Mouse (Mus musculus): ENCODE results near the gene Lgi1. TPM values are rescaled to one million over a fixed set of nuclear protein-coding genes. Genes with fewer than 3 reads are reported as not detected.

Gene Lgi1
- 0.05 and 0.15 TPM in 2 replicates for polyA plus RNA-seq (2012; rRNA removed)

- DNase-seq (ENCODE audit: low read depth, low spot score): no peak
- 36% methylated on average over 21 of the region's 21 CpGs for WGBS
Measured at GRCm38 (mm10) chr19:38264505-38265500, at the start of gene Lgi1. Lgi1 (plus strand) TSS chr19:38264536.

DNA sequence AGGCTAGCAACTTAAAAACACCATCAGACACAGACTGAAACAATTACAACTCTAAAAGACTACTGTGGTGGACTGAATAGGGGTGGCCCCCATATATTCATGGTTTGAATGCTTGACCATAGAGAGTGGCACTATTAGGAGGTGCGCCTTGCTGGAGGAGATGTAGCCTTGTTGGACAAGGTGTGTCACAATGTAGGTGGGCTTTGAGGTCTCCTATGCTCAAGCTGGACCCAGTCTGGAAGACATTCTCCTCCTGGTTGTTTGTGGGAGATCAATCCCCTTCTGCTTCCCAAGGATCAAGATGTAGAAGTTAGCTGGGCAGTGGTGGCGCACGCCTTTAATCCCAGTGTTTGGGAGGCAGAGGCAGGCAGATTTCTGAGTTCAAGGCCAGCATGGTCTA lies 46.6 kb upstream of the Lgi1 start:
- DNase-seq (ENCODE audit: low read depth, low spot score): no peak
- 96% methylated on average over 3 of the region's 3 CpGs for WGBS

DNA sequence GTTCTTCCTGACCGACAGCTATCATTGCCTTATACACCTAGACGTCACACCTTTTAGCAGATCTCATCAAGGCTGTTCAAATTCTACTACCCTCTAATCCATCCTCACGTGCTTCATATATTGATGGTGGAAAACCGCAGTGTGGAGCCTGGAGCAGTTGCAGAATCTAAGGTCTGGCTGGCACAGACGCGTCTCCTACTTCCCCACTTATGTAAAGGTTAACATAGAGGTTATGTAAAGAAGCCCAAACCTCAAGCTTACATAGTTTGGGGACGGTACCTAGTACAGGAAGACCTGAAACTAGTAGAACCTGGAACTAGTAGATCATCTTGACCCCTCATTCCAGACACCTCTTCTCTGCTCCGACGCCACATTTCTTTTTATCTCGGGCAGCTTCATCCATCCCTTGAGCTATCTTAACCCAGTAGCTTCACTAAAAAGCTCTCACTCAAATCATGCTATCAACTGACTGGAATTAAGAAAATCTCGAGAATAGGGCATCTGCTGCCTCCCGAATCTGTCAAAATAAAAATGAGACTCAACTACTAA lies 40.9 kb upstream of the Lgi1 start:
- no peak for DNase-seq (ENCODE audit: low read depth, low spot score)
- 5% methylated on average over 12 of the region's 12 CpGs for WGBS

GRCm38 (mm10) chr19:38223905-38224684 lies 40.2 kb upstream of the Lgi1 start, which contains the start of gene Fra10ac1:
Fra10ac1 (minus strand) TSS chr19:38224156.
- no peak for DNase-seq (ENCODE audit: low read depth, low spot score)
- WGBS: 1% methylated on average over 49 of the region's 49 CpGs

DNA sequence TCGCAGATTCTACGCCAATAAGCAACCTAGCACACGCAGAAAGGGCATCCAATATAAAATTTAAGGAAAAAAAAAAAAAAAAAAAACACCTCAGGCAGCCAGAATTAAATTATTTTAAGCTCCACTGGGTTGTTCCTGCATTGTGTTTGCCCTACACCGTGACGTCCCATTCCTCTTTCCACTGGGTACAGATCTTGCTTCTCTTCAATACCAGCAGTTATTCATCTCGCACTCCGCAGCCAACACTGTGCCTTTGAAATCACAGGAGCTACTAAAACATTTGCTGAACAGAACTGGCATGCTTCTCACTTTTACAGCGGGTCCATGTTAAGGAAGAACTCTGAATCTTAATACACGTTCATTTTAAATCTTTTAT lies 39.7 kb upstream of the Lgi1 start:
- DNase-seq (ENCODE audit: low read depth, low spot score): no peak
- WGBS: 17% methylated on average over 9 of the region's 9 CpGs

DNA sequence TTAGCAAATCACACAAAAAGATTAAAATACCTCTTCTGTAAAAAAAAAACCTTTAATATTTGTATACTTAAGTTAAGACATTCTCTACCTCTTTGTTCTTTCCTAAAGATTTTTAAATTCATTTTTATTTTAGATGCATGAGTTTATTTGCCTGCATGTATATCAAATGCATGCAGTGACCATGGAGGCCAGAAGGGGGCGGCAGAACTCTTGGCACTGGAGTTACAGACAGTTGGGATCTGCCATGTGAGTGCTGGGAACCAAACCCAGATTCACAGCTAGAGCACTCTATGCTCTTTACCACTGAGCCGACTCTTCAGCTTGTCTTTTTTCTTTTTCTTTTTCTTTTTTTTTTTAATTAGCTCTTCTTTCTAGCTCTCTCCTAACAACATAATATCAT lies 35.6 kb upstream of the Lgi1 start:
- no peak for DNase-seq (ENCODE audit: low read depth, low spot score)
- 55% methylated on average over 2 of the region's 2 CpGs for WGBS

DNA sequence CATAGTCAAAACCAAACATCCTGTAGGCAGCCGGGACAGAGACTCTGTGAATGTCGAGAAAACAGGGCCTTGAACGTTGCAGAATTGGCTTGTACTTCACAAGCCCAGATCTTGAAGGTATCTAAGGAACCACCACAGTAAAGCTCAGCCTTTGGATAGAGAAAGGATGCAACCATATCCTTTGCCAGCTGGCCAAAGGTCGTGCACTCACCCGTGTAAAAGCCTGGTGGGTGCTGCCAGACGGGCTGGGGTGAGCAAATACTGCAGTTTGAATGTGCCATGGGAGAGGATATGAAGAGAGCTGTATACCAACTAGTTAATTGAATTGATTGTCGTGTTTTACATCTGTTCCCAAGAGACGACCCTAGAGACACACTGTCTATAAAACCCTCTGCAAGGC lies 32.2 kb upstream of the Lgi1 start:
- WGBS: 17% methylated on average over 8 of the region's 8 CpGs
- no peak for DNase-seq (ENCODE audit: low read depth, low spot score)

DNA sequence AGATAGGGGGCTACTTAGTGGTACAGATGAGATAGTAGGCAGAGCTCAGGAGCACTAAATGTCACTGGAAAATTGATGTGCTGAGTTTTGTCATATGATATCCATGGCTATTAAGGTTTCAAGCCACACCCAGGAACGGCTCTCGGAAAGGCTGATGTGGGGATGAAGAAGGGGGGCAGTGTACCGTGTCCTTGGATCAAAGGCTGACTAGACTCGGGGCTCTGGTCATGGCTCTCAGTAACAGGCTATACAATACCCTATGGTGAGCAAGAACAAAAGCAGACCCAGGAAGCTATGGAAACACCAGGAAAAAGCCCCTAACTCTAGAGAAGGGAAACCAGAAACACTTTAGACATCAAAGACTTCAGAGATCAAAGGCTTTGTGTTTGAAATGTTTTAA lies 31.8 kb upstream of the Lgi1 start:
- no peak for DNase-seq (ENCODE audit: low read depth, low spot score)
- 13% methylated on average over 4 of the region's 4 CpGs for WGBS

- WGBS: 69% methylated on average over 5 of the region's 5 CpGs
- DNase-seq (ENCODE audit: low read depth, low spot score): no peak
Measured at GRCm38 (mm10) chr19:38236526-38236925, 27.8 kb upstream of the Lgi1 start.

DNA sequence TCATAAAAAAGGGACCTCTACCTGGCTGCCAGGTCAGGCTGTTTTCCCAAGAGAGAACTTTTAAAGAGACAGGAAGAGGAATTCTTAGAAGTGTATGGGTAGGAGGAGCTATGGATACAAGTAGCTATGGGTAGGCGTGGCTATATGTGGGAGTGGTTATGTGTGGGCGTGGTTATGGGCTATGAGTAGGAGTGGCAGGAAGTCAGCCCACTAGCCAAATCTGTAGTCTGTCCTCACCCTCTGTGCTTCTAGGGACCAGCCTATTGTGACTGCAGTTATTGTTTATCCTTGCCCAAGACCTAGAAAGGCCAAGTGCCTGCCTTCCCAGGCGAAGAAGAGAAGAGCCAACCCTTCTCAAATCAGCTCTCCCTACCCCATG lies 26.5 kb upstream of the Lgi1 start:
- 18% methylated on average over 3 of the region's 3 CpGs for WGBS
- DNase-seq (ENCODE audit: low read depth, low spot score): no peak

GRCm38 (mm10) chr19:38238213-38238951 lies 26.0 kb upstream of the Lgi1 start:
- 53% methylated on average over 12 of the region's 12 CpGs for WGBS
- DNase-seq (ENCODE audit: low read depth, low spot score): no peak

- WGBS: 39% methylated on average over 8 of the region's 8 CpGs
- no peak for DNase-seq (ENCODE audit: low read depth, low spot score)
Measured at GRCm38 (mm10) chr19:38242314-38242852, 22.0 kb upstream of the Lgi1 start.

DNA sequence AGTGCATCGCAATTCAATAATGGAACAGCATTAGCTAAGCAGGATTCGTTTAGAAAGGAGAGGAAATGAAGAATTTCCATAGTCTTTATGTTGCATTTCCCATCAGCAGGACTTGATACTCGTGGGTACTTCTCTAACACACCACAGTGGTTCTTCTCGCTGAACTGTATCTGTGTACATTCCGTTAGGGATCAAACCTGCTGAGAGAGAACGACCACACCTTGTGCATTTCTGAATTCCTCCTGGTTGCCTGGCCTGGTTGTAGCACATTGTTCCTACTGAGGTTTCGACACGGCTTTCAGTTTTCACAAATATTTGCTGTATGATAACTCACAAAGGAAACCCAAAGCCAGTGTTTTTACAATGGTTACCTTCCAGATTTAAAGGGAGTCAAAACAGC lies 19.6 kb upstream of the Lgi1 start:
- no peak for DNase-seq (ENCODE audit: low read depth, low spot score)
- WGBS: 31% methylated on average over 8 of the region's 8 CpGs

DNA sequence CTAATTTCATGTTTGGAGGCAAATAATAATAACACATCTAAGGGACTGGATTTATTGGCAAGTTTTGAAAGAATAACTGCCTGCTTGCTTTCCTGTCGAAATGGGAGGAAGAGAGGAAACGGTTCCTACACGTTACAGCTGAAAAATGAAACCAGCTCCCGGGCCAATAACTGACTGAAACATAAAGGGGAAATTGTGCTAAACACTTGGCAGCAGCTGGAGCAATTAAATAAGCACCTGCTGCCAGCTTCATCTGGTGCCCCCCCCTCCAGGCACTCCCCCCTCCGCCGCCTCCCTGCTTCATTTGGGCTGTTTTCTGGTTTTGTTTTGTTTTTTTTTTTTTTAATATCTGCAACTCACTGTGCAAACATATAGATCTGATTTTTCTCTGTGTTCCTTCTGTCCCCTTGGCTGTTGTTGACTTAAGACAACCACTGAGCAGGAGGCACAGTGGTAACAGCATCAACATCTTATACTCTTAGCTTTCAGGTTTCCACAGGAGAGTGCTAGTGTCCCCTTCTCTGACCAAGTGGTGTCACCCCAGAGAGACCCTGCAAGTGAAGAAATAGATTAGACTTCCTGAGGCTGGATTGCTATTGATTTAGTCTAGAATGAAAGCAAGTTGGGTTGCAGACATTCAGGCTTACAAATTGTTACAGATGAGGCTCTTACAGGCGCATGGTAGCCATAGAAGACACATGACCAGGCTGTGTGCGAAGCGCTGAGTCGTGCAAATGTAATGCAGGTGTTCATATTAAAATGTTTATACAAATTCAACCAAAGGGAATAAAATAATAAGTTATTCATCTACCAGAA lies 18.8 kb upstream of the Lgi1 start:
- DNase-seq (ENCODE audit: low read depth, low spot score): no peak
- 26% methylated on average over 10 of the region's 10 CpGs for WGBS

- no peak for DNase-seq (ENCODE audit: low read depth, low spot score)
- 72% methylated on average over 7 of the region's 7 CpGs for WGBS
Measured at GRCm38 (mm10) chr19:38246177-38246622, 18.1 kb upstream of the Lgi1 start.

DNA sequence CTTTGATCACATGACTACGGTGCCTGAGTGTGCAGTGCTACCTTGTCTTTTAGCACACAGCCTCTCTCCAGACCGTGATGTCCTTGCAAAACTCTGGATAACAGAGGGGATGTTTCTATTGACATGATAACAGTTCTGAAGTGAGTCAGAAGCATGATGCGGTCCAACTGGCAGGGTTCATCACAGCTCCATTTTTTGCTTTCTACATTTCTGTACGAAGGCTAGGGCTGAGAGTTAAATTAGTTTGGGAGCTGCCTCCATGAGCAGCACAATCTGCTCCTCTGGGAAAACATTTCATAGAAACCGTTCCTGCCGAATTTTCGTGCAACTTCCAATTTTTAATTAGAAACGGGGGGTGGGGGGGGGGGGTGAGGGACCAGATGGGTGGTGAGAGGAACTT lies 14.7 kb upstream of the Lgi1 start:
- no peak for DNase-seq (ENCODE audit: low read depth, low spot score)
- WGBS: 79% methylated on average over 8 of the region's 8 CpGs

DNA sequence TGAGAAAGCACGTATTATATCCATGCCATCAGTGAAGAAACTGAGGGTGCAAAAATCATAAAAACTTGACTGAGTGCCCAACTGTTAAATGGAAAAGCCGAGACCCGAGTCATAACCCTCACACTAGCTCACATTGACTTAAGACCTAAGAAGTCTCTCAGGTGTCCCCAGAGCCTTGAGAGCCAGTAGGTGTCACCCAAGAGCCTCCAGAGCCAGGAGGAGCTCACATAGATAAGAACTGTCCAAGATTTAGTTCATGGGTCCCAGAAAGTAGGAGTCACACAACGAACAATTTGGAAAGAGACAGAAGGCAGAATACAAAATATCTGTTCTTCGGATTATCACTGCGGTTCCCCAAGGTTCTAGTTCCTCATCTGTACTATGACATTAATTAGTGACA lies 10.5 kb upstream of the Lgi1 start:
- 39% methylated on average over 6 of the region's 6 CpGs for WGBS
- no peak for DNase-seq (ENCODE audit: low read depth, low spot score)

- DNase-seq (ENCODE audit: low read depth, low spot score): no peak
- WGBS: 49% methylated on average over 3 of the region's 3 CpGs
Measured at GRCm38 (mm10) chr19:38258651-38259065, 5.7 kb upstream of the Lgi1 start.

- 92% methylated on average over 3 of the region's 3 CpGs for WGBS
- DNase-seq (ENCODE audit: low read depth, low spot score): no peak
Measured at GRCm38 (mm10) chr19:38259436-38259835, 4.9 kb upstream of the Lgi1 start.

Measured in large intestine, adult 2 months (tissue).